Mouse (Mus musculus): ENCODE measurements around the gene Amigo1.

Gene Amigo1

DNA sequence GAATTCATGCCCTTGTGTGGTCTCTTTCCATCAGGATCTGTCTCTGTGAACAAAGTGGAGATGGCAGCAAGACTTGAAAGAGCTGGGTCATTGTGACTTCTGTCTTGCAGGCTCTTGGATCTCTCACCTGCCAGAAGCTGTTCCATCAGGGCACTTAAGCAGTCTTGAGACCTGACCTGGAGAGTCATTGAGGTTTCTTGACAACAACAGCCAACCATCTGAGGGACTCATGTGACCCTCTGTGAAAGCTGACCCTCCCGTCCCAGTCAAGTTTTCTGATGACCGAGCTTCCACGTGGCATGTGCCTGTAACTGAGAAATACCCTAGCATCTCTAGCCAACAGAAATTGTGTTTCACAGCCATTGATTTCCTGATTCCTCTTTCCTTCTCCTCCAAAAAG lies 1.4 kb upstream of the Amigo1 start:
- no peak for DNase-seq

DNA sequence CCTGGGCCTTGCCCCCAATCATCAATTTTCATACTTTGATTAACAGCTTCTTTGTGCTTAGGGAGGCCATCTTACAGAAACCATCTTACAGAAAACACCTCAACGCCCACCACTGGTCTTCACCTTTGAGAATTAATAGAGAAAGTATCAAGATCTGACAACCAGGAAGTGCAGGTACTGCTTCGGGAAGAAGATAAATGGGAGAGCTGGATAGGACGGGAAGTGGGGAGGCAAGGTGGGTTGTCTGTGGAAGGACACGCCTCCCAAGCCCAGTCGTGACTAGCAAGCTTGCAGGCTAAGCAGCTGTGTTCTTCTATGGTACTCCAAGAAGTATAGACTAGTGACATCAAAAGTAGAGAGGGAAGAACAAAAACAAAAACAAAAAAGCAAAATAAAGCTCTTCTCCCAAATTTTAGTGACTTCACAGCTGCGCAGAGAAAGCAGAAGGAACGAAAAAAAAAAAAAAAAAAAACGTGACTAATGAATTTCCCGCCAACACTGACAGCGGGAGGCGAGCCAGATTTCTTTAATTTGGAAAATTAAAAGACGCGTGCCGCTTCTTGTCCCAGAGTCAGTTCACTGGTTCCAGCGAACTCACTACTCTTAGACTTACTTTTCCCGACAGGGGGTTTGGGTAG lies 556 bp upstream of the Amigo1 start:
- DNase-seq = no peak

DNA sequence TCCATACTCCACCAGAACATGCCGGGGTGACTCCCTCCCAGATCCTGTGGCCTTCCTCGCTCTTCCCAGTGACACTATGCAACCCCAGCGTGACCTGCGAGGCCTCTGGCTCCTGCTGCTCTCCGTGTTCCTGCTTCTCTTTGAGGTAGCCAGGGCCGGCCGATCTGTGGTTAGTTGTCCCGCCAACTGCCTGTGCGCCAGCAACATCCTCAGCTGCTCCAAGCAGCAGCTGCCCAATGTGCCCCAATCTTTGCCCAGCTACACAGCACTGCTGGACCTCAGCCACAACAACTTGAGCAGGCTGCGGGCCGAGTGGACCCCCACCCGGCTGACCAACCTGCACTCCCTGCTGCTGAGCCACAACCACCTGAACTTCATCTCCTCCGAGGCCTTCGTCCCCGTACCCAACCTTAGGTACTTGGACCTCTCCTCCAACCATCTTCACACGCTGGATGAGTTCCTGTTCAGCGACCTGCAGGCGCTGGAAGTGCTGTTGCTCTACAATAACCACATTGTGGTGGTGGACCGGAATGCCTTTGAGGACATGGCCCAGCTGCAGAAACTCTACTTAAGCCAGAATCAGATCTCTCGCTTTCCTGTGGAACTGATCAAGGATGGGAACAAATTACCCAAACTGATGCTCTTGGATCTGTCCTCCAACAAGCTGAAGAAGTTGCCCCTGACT lies 1.1 kb downstream of the Amigo1 start:
- DNase-seq = no peak

DNA sequence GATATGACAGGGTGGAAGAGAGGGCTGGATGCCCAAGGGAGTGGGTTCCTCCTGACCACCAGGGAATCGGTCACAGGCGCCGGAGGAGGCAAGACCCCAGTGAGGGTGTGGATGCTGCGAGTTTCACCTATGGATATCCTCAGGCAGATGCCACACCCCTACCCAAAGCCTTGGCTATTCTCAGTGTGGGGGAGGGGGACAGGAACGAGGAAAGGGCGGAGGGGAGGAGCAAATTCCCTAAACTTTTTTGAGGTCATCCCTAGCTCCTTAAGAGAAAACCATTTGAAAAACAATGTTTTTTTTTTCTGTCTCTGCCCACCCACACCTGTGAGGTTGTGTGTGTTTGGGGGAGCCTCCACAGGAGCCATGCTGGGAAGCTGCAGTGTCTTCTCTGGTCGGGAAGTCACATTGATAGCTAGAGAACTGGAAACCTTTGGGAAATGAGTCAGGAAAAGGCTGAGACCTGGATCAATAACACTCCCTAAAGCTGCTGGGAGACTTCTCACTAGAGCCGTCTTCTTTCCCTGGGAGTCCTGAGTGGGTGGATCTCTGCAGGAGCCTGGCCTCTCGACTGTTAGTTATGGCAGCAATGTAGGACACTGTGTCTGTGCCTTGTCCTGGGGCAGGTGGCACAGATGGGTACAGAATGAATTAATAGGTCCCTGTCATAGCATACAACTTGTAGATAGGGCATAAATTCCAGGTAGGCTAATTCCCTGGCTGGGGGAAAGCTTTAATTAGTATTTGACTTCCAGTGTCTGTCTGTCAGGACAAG lies 2.8 kb downstream of the Amigo1 start:
- peak; percentile 22 for DNase-seq

DNA sequence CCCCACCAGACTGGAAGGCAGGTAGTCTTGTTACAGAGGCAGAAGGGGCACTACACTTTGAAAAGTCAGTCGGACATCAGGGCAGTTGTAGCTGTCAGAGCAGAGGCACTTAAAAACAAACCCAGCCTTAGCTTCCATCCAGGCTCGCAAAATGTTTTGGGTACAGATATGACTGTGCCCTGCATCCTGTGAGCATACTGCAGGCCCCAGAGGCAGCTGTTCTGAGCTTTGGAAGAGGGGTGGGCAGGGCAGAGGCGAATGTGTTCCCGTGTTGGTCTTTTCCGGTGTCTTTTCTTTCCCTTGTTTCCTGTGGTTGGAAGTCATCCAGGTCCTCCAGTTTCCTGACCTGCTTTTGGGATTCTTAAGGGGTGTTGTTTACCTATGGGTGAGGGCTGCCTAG lies 3.8 kb downstream of the Amigo1 start:
- no peak for DNase-seq

DNA sequence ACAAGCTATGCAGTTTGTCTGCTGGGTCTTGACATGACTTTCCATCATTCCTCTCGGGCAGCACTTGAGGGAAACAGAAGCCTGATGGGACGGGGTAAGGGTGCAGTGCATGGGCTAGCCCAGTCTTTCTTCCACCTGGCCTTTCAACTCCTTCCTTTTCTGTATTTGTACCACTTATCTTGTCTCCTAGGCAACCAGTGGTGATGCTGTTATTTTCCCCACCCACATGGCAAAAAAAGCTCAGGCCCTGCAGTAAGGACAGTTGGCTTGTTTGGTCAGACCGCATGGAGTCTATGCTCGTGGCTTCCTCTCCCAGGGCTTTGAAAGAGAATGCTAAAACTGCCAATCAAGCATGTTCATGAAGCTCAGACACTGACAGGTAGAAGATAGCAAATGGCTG lies 7.6 kb downstream of the Amigo1 start:
- no peak for DNase-seq

DNA sequence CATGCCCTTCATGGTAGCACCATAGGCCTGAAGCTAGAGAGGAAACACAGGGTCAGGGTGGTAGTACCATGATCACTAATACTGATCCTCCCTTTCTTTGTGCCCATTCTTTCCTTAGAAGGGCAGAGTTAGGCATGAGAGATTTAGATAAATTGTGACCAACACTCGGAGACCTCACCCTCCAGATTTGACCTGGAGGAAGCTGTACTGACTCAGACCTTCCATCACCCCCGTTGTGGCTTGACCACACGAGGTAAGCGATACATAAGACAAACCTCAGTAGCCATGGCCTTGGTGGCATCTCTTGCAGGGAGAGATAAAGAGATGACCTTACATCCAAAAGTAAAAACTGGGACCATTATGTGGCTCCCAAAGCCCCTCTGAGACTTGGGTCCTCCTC lies 9.2 kb downstream of the Amigo1 start:
- DNase-seq = no peak

DNA sequence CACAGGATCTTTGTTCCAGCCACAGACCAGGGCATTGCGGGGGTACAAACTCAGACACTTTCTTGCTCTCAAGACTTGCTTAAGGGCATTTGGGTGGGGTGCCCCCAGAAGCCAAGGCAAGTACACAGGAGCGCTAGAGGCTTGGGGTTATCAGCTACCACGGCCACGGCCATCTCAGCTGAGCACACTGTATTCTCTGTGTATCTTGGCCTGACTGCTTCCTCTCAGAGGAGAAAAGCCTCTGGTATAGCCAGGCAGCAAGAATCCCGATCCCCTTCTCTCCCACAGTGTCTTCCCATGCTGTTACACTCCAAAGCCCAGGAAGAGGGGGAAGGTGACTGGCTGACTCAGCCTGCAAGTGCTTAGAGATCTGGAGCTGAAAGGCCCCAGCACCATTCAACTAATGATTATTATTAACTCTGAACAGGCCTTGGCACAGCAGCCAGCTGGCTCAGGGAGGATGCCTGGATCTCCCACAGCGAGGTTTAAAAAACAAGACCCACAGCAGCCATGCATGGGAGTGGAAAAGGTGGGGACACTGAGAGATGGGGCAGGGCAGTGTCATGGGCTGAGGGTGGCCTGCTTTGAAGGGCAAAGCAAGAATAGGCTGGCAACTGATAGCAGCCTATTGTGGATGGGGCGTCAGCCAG lies 9.9 kb downstream of the Amigo1 start:
- DNase-seq = peak; percentile 27

DNA sequence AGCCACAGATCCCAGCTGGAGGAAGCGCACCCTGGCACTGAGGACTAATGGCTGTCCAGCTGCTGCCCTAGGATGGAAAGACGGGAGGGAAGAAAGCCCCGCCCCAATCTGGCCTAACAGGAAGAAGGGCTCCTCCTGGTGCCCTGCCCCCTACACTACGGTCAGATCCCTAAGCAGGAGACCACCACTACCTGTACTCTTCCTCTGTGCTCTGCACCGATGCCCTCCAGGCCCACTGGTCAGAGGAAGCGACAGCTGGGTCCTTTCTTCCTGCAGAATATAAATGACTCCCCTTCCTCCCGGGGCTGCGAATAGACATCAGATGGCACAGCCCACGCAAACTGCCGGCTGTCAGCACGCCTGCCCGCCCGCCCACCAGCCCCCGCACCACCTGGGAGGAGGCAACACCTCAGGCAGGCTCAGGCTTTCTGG lies 10.9 kb downstream of the Amigo1 start:
- peak; percentile 57 for DNase-seq

DNA sequence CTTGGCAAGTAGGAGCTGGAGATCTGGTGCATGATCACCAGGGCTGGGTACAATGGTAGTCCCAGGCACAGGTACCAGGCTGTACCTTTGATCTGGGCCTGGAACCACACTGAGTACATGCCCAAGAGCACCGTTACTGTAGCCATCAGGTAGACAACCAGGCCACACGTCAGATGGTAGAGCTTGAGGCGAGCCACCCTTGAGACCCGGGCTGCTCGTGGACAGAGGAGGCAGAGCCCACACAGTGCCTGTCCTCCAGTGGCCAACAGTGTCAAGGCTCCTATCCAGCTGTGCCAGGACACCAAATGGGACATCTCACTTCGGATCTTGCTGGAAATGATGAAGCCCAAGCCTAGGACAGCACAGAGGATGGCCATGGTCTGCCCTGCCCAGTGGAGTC lies 13.1 kb downstream of the Amigo1 start:
- peak; percentile 17 for DNase-seq

DNA sequence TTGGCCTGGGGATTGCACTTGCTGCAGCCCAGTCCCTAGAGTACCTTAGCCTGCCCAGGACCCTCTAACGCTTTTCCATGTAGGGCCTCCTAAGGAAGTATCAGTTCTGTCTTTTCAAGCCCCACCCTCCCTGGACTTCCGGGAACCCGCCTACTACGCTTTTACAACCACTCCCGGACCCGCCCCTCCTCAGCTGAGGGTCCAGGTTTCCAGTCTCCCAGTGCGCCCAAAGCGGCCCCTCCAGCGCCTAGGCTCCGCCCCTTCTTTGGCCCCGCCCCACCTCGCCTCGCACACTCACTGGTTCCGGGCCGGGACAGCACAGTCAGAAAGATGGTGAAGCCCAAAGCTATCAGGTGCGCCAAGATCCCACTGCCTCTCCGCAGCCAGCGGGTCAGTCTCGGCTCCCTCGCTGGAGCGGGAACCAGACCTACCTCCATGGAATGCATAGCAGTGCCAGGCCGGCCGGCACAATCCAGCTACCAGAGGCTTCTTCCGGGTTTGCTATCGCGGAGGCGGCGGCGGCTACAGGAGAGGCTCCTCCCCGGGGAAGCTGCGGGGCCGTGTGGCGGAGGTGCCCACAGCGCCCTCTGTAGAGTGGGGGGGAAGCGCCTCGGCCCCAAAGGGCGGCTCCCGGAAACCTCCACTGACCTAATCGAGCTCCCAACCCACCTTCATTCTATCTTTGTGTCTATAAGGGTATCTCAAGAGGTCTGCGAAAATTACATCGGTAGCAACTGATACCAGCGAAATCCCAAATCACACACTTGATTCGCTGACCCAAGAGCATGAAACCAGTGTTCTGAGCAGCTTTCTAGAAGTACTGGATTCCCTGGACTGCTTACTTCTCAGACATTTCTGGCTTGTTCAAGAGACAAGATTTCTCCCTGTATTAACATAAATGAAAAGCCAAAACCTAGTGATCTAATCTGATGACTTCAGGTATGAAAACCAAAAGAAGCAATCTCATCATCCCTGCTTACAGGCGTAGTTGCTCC lies 14.5 kb downstream of the Amigo1 start, which contains the start of gene Cyb561d1:
Cyb561d1 (minus strand) TSS at position 884 of the 995 bp plus-strand sequence.
- peak; percentile 88 for DNase-seq

DNA sequence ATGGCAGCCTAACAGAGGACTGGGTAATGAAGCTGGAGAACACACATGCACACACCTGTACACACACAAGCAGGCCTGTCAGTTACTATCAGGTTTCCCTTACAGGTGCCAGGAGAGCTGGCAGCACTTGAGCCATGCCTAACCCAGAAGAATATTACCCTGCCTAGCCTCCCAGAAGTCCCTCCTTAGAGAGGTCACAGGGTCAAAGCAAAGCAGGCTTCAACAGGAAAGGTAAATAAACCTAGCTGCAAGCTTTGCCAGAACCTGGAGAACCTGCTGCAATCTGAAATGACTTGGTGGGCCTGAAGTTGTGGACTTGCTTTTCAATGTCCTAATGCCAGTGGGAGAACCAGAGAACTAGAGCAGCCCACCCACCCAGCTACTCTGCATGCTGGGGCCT lies 16.4 kb downstream of the Amigo1 start:
- no peak for DNase-seq

DNA sequence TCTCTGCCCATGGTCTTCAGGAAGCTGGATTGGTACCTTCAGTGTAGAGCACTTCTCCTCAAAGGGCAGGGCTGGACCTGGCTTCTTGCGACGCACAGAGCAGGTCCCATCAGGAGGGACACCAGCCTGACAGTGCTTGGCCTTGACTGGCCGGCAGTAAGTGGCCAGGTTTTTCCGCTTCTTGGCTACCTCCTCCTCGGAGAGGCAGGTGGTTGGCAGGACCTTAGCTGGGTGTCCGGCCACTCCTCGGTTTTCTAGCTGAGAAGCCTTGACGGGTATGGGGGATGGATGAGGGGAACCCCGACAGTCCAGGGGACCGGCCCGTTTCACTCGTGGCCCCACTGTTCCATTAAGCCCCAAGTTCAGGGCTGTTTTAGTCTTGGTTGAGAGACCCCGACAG lies 17.1 kb downstream of the Amigo1 start:
- DNase-seq = no peak

DNA sequence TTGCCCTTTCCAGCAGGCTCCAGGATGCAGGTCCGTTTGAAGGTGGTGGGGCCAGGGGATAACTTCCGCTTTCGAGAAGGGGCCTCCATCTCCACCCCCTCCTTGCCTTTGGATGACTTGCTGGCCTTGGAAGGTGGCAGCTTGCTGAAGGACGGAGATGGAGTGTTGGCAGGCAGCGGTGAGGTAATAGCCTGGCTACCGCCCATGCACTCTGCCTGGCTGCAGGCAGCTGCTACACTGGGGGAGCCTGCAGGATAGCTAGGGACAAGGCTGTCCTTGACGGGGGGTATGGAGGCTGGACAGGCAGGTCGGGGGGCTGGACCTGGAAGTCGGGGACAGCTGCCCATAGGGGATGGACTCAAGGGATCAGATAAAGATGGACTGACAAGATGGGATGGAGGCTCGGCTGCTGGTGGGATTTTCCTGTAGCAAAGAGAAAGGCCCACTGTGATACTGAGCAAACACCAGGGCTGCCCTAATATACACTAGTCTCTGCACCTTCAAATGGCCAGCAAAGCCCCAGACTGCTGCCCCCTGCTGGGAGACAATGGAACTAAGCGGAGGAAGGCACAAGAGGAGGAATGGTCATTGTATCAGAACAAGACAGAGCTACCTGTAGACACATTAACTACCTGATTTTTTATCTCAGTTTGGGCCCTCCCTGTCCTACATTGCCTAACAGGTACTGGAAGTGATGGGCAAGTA lies 17.6 kb downstream of the Amigo1 start:
- DNase-seq = peak; percentile 87

DNA sequence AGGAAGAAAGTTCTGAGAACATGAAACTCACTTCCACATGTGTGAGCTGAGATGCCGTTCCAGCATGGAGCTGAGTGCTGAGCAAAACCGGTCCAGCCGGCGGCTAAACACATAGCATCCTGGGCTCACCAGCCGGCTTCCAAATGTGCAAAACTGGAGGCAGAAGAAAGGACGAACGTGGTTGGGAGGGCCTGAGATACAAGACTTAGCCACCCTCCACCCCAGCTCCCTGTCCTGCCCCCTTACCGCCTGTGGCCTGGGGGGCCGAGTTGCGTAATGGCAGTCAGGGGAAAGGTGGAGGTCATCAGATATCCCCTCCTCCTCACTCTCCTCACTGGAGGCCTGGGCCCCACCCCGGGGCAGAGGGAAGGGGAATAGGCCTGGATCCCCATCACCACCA lies 18.3 kb downstream of the Amigo1 start:
- no peak for DNase-seq

DNA sequence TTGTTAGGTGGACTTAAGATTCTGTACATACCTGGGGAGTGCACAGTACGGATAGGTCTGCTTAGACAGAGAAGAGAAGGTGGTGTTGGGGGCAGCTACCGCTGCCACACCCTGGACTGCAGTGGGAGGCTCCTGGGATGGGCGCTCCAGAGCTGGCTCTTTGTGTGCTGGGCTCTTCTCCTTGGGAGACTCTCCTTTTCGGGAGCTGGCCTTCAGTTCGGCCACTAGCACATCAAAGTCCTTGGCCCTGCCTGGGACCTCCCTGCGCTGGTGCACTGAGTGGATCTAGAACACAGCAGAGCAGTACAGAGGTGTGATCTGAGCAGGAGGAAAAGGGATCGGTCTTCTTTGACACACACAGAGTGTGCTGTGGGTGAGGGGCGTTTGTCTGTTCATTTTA lies 19.5 kb downstream of the Amigo1 start:
- no peak for DNase-seq

DNA sequence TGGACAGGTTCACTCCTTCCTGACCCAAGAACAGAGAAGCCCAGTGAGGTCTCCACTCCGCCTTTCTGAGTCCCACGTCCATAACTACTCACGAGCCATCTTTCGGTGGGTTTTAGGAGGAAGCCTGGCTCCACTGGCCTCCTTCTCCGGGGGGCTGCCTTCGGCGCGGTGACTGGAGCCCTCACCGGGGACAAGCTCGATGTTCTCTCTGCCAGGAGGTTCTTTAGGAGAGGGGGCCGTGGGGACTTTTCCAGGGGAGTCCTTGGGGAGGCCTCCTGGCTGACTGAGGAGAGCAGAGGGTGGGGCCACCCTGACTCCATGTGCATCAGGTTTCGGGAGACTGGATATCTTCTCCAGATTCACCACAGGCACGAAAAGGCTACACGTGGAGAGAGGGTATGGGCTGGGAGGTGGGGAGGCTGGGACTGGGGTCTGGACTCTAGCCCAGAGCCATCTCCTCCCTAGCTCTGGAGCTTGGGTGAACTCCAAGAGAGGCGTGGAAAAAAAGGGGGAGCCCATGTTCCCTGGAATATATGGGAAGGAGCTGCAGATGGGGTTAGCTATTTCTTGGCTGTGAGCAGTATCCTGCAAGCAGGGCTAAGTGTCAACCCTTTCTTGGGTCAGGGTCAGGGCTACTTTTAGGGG lies 20.7 kb downstream of the Amigo1 start:
- DNase-seq = no peak

DNA sequence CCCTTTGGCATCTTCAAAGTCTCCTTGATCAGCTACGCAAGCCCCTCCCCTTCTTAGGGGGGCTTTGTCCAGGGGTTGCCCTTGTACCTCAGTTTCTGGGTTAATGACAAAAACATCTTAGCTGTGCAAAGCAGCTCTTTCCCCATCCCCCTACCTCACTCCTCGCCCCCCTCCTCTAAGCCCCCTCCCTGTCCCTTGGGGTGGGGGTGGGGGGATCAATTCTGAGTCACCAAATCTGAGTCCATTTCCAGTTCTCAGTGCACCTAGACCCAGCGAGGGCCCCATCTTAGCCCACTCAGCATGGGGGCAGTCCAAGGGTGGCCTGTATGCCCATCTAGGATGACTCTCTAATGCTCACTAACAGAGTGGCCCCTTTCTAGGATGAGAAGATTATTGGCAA lies 22.9 kb downstream of the Amigo1 start:
- DNase-seq = no peak

DNA sequence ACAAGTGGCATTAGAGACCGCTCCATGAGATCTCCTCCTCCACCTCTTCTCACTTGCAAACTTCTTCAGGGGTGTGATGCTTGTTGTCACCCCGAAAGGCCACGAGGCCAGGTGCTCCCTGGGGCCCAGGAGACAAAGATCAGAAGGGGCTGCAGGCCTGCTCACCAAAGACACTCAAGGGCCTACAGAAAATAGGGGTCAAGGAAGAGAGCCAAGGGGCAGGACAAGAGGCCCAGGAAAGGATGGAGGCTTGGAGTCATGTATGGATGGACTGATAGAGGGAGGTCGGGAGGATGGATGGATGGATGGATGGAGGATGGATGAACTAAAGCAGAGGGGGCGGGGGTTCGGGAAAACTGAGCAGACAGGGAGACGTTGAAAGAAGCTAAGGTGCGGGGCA lies 23.4 kb downstream of the Amigo1 start:
- no peak for DNase-seq

DNA sequence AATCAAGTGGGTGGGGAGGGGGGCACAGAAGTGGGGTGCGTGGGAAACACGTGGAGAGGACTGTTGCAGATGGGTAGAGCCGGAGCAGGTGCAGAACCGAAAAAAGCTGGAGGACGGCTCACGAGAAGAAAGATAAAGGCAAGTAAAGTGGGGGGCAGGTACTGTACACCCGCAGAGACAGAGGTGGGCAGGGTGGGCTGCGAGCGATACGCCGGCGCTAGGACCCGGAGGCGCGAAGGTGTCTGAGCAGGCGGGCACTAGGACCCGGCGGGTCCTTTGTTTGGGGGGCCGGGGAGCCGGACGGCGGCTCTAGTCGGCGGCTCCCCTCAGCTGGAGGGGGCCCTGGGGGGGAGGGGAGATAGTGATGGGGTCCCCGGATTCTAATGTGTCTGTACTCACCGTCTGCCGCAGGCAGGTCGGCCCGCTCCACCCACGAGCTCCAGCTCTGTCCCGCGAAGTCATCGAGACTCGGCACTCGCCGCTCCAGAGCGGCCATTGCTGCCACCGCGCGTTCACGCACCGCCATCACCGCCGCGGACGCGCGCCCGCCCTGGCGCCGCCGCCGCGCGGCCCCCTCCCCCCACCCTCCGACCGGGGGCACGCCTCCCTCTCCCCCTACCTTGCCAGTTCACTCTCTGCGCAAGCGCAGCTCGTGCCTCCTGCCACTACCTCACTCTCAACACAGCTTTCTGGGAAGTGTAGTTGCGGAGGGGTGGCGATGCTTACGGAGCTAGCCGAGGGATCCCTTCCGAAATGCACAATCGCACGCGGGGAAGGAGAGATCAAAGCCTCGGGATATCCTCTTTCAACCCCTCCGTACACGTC lies 24.0 kb downstream of the Amigo1 start:
- DNase-seq = peak; percentile 93

Data from cerebellum, adult 8-10 months (tissue).